Mouse (Mus musculus): Measurements from ENCODE around the gene Lamtor5. TPM values are rescaled to one million over a fixed set of nuclear protein-coding genes. Genes with fewer than 3 reads are reported as not detected.

The Lamtor5 gene
- 184 and 198 TPM in 2 replicates for polyA plus RNA-seq (2015; fragmentation: Nextera tagmentation; extraction: Ambion mirVana)

- peak; percentile 84 for ATAC-seq (ENCODE audit: insufficient number of reproducible peaks, low FRiP score, low TSS enrichment, low read depth)
- Histone ChIP-seq H3K4me2 (replicated peaks) (peak within 1 kb of the TSS; percentile 62), H3K27ac (replicated peaks) (no peak within 1 kb of the TSS), H3K27me3 (no peaks in the 10 kb centered on the region), H3K4me3 (replicated peaks) (peak within 1 kb of the TSS; percentile 85), H3K9me3 (replicated peaks) (no peaks in the 10 kb centered on the region), H3K9ac (peak within 1 kb of the TSS; percentile 85), H3K36me3 (peaks cover 16% of the 10 kb centered on the region), H3K4me1 (peaks cover 15% of the 10 kb centered on the region)
- 2% methylated on average over 43 of the region's 43 CpGs for WGBS
These were observed at the start of gene Lamtor5 for GRCm38 (mm10) chr3:107278479-107279269. TSS of gene Lamtor5 (plus strand) at chr3:107278858.

GRCm38 (mm10) chr3:107229221-107229620 is 49.4 kb upstream of the Lamtor5 start:
- Histone ChIP-seq H3K27ac (replicated peaks) (no peak overlapping the region), H3K27me3 (no peaks in the 10 kb centered on the region), H3K4me1 (peaks cover 14% of the 10 kb centered on the region; the same call in 1 of the 2 replicates), H3K4me2 (replicated peaks) (no peak overlapping the region), H3K9ac (no peak overlapping the region), H3K36me3 (no peaks in the 10 kb centered on the region), H3K9me3 (replicated peaks) (no peaks in the 10 kb centered on the region), H3K4me3 (replicated peaks) (no peak overlapping the region)
- ATAC-seq (ENCODE audit: insufficient number of reproducible peaks, low FRiP score, low TSS enrichment, low read depth), result no peak
- 74% methylated on average over 5 of the region's 5 CpGs for WGBS

GRCm38 (mm10) chr3:107229822-107230221 is 48.8 kb upstream of the Lamtor5 start:
- Histone ChIP-seq H3K4me2 (replicated peaks) (no peak overlapping the region), H3K4me1 (peaks cover 14% of the 10 kb centered on the region; the same call in 1 of the 2 replicates), H3K9me3 (replicated peaks) (no peaks in the 10 kb centered on the region), H3K27me3 (no peaks in the 10 kb centered on the region), H3K9ac (no peak overlapping the region), H3K36me3 (no peaks in the 10 kb centered on the region), H3K27ac (replicated peaks) (no peak overlapping the region), H3K4me3 (replicated peaks) (no peak overlapping the region)
- WGBS, result 54% methylated on average over 5 of the region's 5 CpGs
- no peak for ATAC-seq (ENCODE audit: insufficient number of reproducible peaks, low FRiP score, low TSS enrichment, low read depth)

- H3K4me2 ChIP-seq (replicated peaks), result no peak within 1 kb of the TSS
- H3K4me3 ChIP-seq (replicated peaks), result no peak within 1 kb of the TSS
- no peaks in the 10 kb centered on the region for H3K27me3 ChIP-seq
- WGBS, result 40% methylated on average over 1 of the region's 1 CpGs
- no peak for ATAC-seq (ENCODE audit: insufficient number of reproducible peaks, low FRiP score, low TSS enrichment, low read depth)
- peaks cover 14% of the 10 kb centered on the region; the same call in 1 of the 2 replicates for H3K4me1 ChIP-seq
- H3K9ac ChIP-seq, result no peak within 1 kb of the TSS
- no peak within 1 kb of the TSS for H3K27ac ChIP-seq (replicated peaks)
- no peaks in the 10 kb centered on the region for H3K36me3 ChIP-seq
- H3K9me3 ChIP-seq (replicated peaks), result no peaks in the 10 kb centered on the region
These were observed 48.1 kb upstream of the Lamtor5 start, which contains the start of gene A630076J17Rik for GRCm38 (mm10) chr3:107230527-107230926. TSS of gene A630076J17Rik (plus strand) at chr3:107230614.

- Histone ChIP-seq H3K27me3 (no peaks in the 10 kb centered on the region), H3K9me3 (replicated peaks) (no peaks in the 10 kb centered on the region), H3K36me3 (no peaks in the 10 kb centered on the region), H3K27ac (replicated peaks) (no peak overlapping the region), H3K9ac (no peak overlapping the region), H3K4me3 (replicated peaks) (no peak overlapping the region), H3K4me2 (replicated peaks) (no peak overlapping the region), H3K4me1 (peaks cover 14% of the 10 kb centered on the region; the same call in 1 of the 2 replicates)
- no peak for ATAC-seq (ENCODE audit: insufficient number of reproducible peaks, low FRiP score, low TSS enrichment, low read depth)
- 22% methylated on average over 4 of the region's 4 CpGs for WGBS
These were observed 47.5 kb upstream of the Lamtor5 start for GRCm38 (mm10) chr3:107231202-107231601.

GRCm38 (mm10) chr3:107233351-107233813 is 45.3 kb upstream of the Lamtor5 start:
- Histone ChIP-seq H3K4me3 (replicated peaks) (no peak overlapping the region), H3K27ac (replicated peaks) (no peak overlapping the region), H3K27me3 (no peaks in the 10 kb centered on the region), H3K36me3 (no peaks in the 10 kb centered on the region), H3K4me1 (peaks cover 14% of the 10 kb centered on the region; the same call in 1 of the 2 replicates), H3K4me2 (replicated peaks) (peak overlapping the region; percentile 24; the same call in 1 of the 2 replicates), H3K9ac (no peak overlapping the region), H3K9me3 (replicated peaks) (no peaks in the 10 kb centered on the region)
- no peak for ATAC-seq (ENCODE audit: insufficient number of reproducible peaks, low FRiP score, low TSS enrichment, low read depth)
- 7% methylated on average over 11 of the region's 11 CpGs for WGBS

- no peaks in the 10 kb centered on the region for H3K27me3 ChIP-seq
- no peak overlapping the region for H3K4me2 ChIP-seq (replicated peaks)
- no peak overlapping the region for H3K9ac ChIP-seq
- 29% methylated on average over 2 of the region's 2 CpGs for WGBS
- no peak overlapping the region for H3K27ac ChIP-seq (replicated peaks)
- H3K9me3 ChIP-seq (replicated peaks), result no peaks in the 10 kb centered on the region
- H3K36me3 ChIP-seq, result no peaks in the 10 kb centered on the region
- no peak for ATAC-seq (ENCODE audit: insufficient number of reproducible peaks, low FRiP score, low TSS enrichment, low read depth)
- H3K4me3 ChIP-seq (replicated peaks), result no peak overlapping the region
- peaks cover 14% of the 10 kb centered on the region; the same call in 1 of the 2 replicates for H3K4me1 ChIP-seq
These were observed 44.7 kb upstream of the Lamtor5 start for GRCm38 (mm10) chr3:107233945-107234344.

GRCm38 (mm10) chr3:107238051-107238450 is 40.6 kb upstream of the Lamtor5 start:
- H3K27me3 ChIP-seq, result no peaks in the 10 kb centered on the region

GRCm38 (mm10) chr3:107238471-107238980 is 40.1 kb upstream of the Lamtor5 start:
- Histone ChIP-seq H3K36me3 (no peaks in the 10 kb centered on the region), H3K27ac (replicated peaks) (no peak overlapping the region), H3K4me3 (replicated peaks) (no peak overlapping the region), H3K4me2 (replicated peaks) (no peak overlapping the region), H3K4me1 (no peaks in the 10 kb centered on the region), H3K9ac (no peak overlapping the region), H3K9me3 (replicated peaks) (no peaks in the 10 kb centered on the region), H3K27me3 (no peaks in the 10 kb centered on the region)
- 84% methylated on average over 8 of the region's 8 CpGs for WGBS
- no peak for ATAC-seq (ENCODE audit: insufficient number of reproducible peaks, low FRiP score, low TSS enrichment, low read depth)

More at GRCm38 (mm10) chr3:107238051-107238450, 40.6 kb upstream of the Lamtor5 start:
- WGBS, result 33% methylated on average over 2 of the region's 2 CpGs
- H3K4me2 ChIP-seq (replicated peaks), result no peak overlapping the region
- no peak overlapping the region for H3K9ac ChIP-seq
- H3K4me3 ChIP-seq (replicated peaks), result no peak overlapping the region
- no peaks in the 10 kb centered on the region for H3K9me3 ChIP-seq (replicated peaks)
- H3K27ac ChIP-seq (replicated peaks), result no peak overlapping the region
- H3K36me3 ChIP-seq, result no peaks in the 10 kb centered on the region
- no peak for ATAC-seq (ENCODE audit: insufficient number of reproducible peaks, low FRiP score, low TSS enrichment, low read depth)
- H3K4me1 ChIP-seq, result 0 out of 2 replicates have a peak, but pooled peaks cover 3% of the 10 kb centered on the region

GRCm38 (mm10) chr3:107239607-107240006 is 39.1 kb upstream of the Lamtor5 start, which contains the start of gene Prok1:
TSS of gene Prok1 (minus strand) at chr3:107239707.
- no peak for ATAC-seq (ENCODE audit: insufficient number of reproducible peaks, low FRiP score, low TSS enrichment, low read depth)
- 90% methylated on average over 9 of the region's 9 CpGs for WGBS
- no peaks in the 10 kb centered on the region for H3K27me3 ChIP-seq
- no peak within 1 kb of the TSS for H3K4me2 ChIP-seq (replicated peaks)
- no peak within 1 kb of the TSS for H3K4me3 ChIP-seq (replicated peaks)
- no peaks in the 10 kb centered on the region for H3K36me3 ChIP-seq
- no peak within 1 kb of the TSS for H3K27ac ChIP-seq (replicated peaks)
- no peaks in the 10 kb centered on the region for H3K9me3 ChIP-seq (replicated peaks)
- no peak within 1 kb of the TSS for H3K9ac ChIP-seq
- H3K4me1 ChIP-seq, result no peaks in the 10 kb centered on the region

GRCm38 (mm10) chr3:107241389-107242094 is 37.1 kb upstream of the Lamtor5 start:
- no peaks in the 10 kb centered on the region for H3K9me3 ChIP-seq (replicated peaks)
- H3K27me3 ChIP-seq, result no peaks in the 10 kb centered on the region
- H3K4me3 ChIP-seq (replicated peaks), result no peak overlapping the region
- no peak overlapping the region for H3K27ac ChIP-seq (replicated peaks)
- 40% methylated on average over 14 of the region's 14 CpGs for WGBS
- ATAC-seq (ENCODE audit: insufficient number of reproducible peaks, low FRiP score, low TSS enrichment, low read depth), result no peak
- H3K4me1 ChIP-seq, result no peaks in the 10 kb centered on the region
- no peak overlapping the region for H3K9ac ChIP-seq
- H3K36me3 ChIP-seq, result no peaks in the 10 kb centered on the region
- no peak overlapping the region for H3K4me2 ChIP-seq (replicated peaks)

Data from embryonic facial prominence, embryonic 15.5 days (tissue).